Mouse (Mus musculus) lung, adult 18-20 months (tissue): ENCODE results near the gene Tmem209.

ENCODE experiments used
- DNase-seq, 2 experiments: peaks; one replicate each; pipeline ENCODE4 v3.0.0; 2022; ENCODE audit warnings: mixed read lengths in 2 of 2

Gene Tmem209

GRCm38 (mm10) chr6:30535340-30535739, 25.8 kb upstream of the Tmem209 start:
- DNase-seq: peak; percentile 27 to 47

- no peak for DNase-seq
These were observed 19.2 kb upstream of the Tmem209 start for GRCm38 (mm10) chr6:30528800-30529199.

- DNase-seq: no peak
These were observed 17.3 kb upstream of the Tmem209 start for GRCm38 (mm10) chr6:30526586-30527515.

GRCm38 (mm10) chr6:30525456-30526332, 16.1 kb upstream of the Tmem209 start:
- no peak for DNase-seq

- no peak for DNase-seq
These were observed 10.8 kb upstream of the Tmem209 start for GRCm38 (mm10) chr6:30520400-30520799.

- no peak for DNase-seq
These were observed 4.7 kb upstream of the Tmem209 start for GRCm38 (mm10) chr6:30514242-30514641.

- peak in 1 of 2 experiments; percentile 15 for DNase-seq
These were observed 708 bp upstream of the Tmem209 start for GRCm38 (mm10) chr6:30510291-30510690.

GRCm38 (mm10) chr6:30508824-30509223, 759 bp downstream of the Tmem209 start:
- DNase-seq: no peak

GRCm38 (mm10) chr6:30499049-30499448, 10.5 kb downstream of the Tmem209 start:
- no peak for DNase-seq

- no peak for DNase-seq
These were observed 23.1 kb downstream of the Tmem209 start for GRCm38 (mm10) chr6:30486504-30486903.

GRCm38 (mm10) chr6:30482908-30483307, 26.7 kb downstream of the Tmem209 start:
- no peak for DNase-seq

- DNase-seq: no peak
These were observed 30.2 kb downstream of the Tmem209 start for GRCm38 (mm10) chr6:30479418-30479817.

GRCm38 (mm10) chr6:30477784-30478183, 31.8 kb downstream of the Tmem209 start:
- no peak for DNase-seq

GRCm38 (mm10) chr6:30477210-30477714, 32.3 kb downstream of the Tmem209 start:
- no peak for DNase-seq

GRCm38 (mm10) chr6:30476025-30476765, 33.4 kb downstream of the Tmem209 start:
- DNase-seq: no peak

- DNase-seq: no peak
These were observed 37.9 kb downstream of the Tmem209 start for GRCm38 (mm10) chr6:30471706-30472105.

GRCm38 (mm10) chr6:30469370-30469769, 40.2 kb downstream of the Tmem209 start:
- DNase-seq: no peak

- DNase-seq: peak in 1 of 2 experiments; percentile 30
These were observed 40.9 kb downstream of the Tmem209 start for GRCm38 (mm10) chr6:30468684-30469083.

GRCm38 (mm10) chr6:30468058-30468457, 41.5 kb downstream of the Tmem209 start:
- no peak for DNase-seq

- no peak for DNase-seq
These were observed 44.0 kb downstream of the Tmem209 start for GRCm38 (mm10) chr6:30465586-30465985.

GRCm38 (mm10) chr6:30462822-30463221, 46.8 kb downstream of the Tmem209 start:
- no peak for DNase-seq

- DNase-seq: no peak
These were observed 47.7 kb downstream of the Tmem209 start for GRCm38 (mm10) chr6:30461755-30462344.
